Mouse (Mus musculus) liver, embryonic 12.5 days (tissue): ENCODE measurements at regions not wholly inside any gene's neighbourhood (a gene's known extent, or its start where the extent isn't known, plus 50 kb on each side); places are given as distances from the start of the nearest gene placed in this dataset.

Experiments
- ATAC-seq: fragments of 200-750 bp; cut with Nextera tagmentation; 2 replicates; pipeline ENCODE4 v1.8.0; 2017; ENCODE audit warnings: moderate number of reproducible peaks, mild to moderate bottlenecking, moderate library complexity
- H3K27ac ChIP-seq: fragments of 300-500 bp; sonication (generic); 2 replicates; pipeline ENCODE4 v1.5.1; 2016; ENCODE audit warnings: mild to moderate bottlenecking
- H3K27me3 ChIP-seq: fragments of 300-500 bp; sonication (generic); replicated peaks from 2 replicates; pipeline ENCODE4 v1.6.1; 2016; ENCODE audit warnings: mild to moderate bottlenecking, moderate library complexity
- H3K36me3 ChIP-seq: fragments of 300-500 bp; sonication (generic); 2 replicates; pipeline ENCODE4 v1.6.1; 2016; ENCODE audit warnings: mild to moderate bottlenecking, moderate library complexity
- H3K4me1 ChIP-seq: fragments of 300-500 bp; sonication (generic); 2 replicates; pipeline ENCODE4 v1.6.1; 2016
- H3K4me2 ChIP-seq: fragments of 300-500 bp; sonication (generic); 2 replicates; pipeline ENCODE4 v1.6.1; 2016; ENCODE audit warnings: mild to moderate bottlenecking, moderate library complexity
- H3K4me3 ChIP-seq: fragments of 300-500 bp; sonication (generic); 2 replicates; pipeline ENCODE4 v1.5.1; 2016; ENCODE audit warnings: mild to moderate bottlenecking, moderate library complexity
- H3K9ac ChIP-seq: fragments of 300-500 bp; sonication (generic); 2 replicates; pipeline ENCODE4 v1.6.1; 2016; ENCODE audit warnings: mild to moderate bottlenecking, moderate library complexity
- H3K9me3 ChIP-seq: fragments of 300-500 bp; sonication (generic); replicated peaks from 2 replicates; pipeline ENCODE4 v1.6.1; 2016; ENCODE audit warnings: mild to moderate bottlenecking, moderate library complexity
- WGBS: fragments of 180-500 bp; shearing (Covaris S2); methylation state at CpG from one replicate; pipeline ENCODE4 v1.1.7; 2016; ENCODE audit not compliant: insufficient replicate concordance; 5-methylcytosine and 5-hydroxymethylcytosine counted together

DNA sequence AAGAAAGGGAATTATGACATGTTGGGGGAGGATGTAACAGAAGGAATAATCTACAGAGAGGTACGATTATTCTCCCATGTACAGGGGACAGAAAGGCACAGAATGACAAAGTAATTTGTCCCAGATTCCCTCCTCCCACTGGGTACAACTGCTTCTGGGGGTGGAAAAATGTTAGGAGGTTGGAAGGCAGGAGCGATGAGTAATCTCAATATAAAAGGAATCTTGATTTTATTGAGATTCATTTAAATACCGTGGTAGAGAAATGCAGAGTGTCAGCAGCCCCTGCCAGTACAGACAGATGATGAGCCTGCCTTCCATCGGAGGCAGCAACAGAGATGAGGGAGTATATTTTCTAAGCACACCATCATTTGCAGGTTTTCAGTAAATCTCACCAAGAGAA lies 107.1 kb upstream of the Dpt start:
- no peak overlapping the region for H3K27ac ChIP-seq
- WGBS, result 64% methylated on average over 4 of the region's 4 CpGs
- no peaks in the 10 kb centered on the region for H3K36me3 ChIP-seq
- no peaks in the 10 kb centered on the region for H3K27me3 ChIP-seq
- H3K4me2 ChIP-seq, result no peak overlapping the region
- ATAC-seq, result no peak
- H3K4me1 ChIP-seq, result no peaks in the 10 kb centered on the region
- H3K4me3 ChIP-seq, result no peak overlapping the region
- no peak overlapping the region for H3K9ac ChIP-seq
- H3K9me3 ChIP-seq, result no peaks in the 10 kb centered on the region

DNA sequence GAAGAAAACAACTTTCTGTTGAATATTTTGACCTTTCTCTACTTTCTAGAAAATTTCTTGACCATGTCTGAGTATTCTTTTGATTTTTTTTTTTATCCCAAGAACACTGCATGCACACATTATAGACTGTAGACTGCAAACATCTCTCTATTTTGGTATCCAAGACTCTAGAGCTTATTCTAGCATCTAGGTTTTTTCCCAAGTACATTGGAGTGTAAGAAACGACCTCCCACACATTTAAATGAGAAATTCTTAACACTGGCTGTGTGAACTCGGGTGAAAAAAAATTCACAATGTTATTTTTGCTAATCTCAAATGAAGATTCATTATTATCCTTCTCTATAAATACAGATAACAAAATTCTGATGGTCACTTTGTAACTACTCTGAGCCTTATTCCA lies 112.0 kb upstream of the Dpt start:
- no peak for ATAC-seq
- Histone ChIP-seq H3K9ac (no peak overlapping the region), H3K4me3 (no peak overlapping the region), H3K36me3 (no peaks in the 10 kb centered on the region), H3K9me3 (no peaks in the 10 kb centered on the region), H3K27ac (no peak overlapping the region), H3K27me3 (no peaks in the 10 kb centered on the region), H3K4me2 (no peak overlapping the region), H3K4me1 (no peaks in the 10 kb centered on the region)
- WGBS, result 37% methylated on average over 2 of the region's 2 CpGs

GRCm38 (mm10) chr1:164683788-164684187 lies 112.7 kb upstream of the Dpt start:
- H3K4me1 ChIP-seq, result no peaks in the 10 kb centered on the region
- 77% methylated on average over 3 of the region's 3 CpGs for WGBS
- H3K4me3 ChIP-seq, result no peak overlapping the region
- ATAC-seq, result no peak
- H3K27me3 ChIP-seq, result no peaks in the 10 kb centered on the region
- no peaks in the 10 kb centered on the region for H3K9me3 ChIP-seq
- no peak overlapping the region for H3K9ac ChIP-seq
- H3K4me2 ChIP-seq, result no peak overlapping the region
- no peaks in the 10 kb centered on the region for H3K36me3 ChIP-seq
- H3K27ac ChIP-seq, result no peak overlapping the region

GRCm38 (mm10) chr1:164682867-164683599 lies 113.4 kb upstream of the Dpt start:
- H3K4me2 ChIP-seq, result no peak overlapping the region
- WGBS, result 53% methylated on average over 5 of the region's 5 CpGs
- H3K27ac ChIP-seq, result no peak overlapping the region
- no peak overlapping the region for H3K4me3 ChIP-seq
- no peak overlapping the region for H3K9ac ChIP-seq
- no peaks in the 10 kb centered on the region for H3K36me3 ChIP-seq
- ATAC-seq, result no peak
- no peaks in the 10 kb centered on the region for H3K27me3 ChIP-seq
- no peaks in the 10 kb centered on the region for H3K4me1 ChIP-seq
- no peaks in the 10 kb centered on the region for H3K9me3 ChIP-seq

DNA sequence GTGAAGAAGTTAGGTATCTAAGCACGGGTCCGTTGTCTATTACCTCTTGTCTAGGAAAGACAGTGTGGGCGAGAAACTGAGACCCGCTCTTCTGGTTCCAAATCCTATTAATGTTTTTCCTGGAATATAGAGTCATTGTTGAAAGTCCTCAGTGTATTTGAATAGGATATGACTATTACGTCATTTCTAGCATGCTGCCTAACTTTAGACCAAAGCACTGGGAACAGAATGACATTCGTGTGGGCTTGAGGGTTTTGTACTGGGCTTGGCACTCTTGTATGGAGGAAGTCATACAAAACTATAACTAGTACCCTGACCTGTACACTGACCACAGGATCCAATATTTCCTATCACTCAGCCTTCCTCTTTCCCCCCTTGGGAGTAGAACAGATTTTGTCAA lies 114.0 kb upstream of the Dpt start:
- Histone ChIP-seq H3K9ac (no peak overlapping the region), H3K4me2 (no peak overlapping the region), H3K9me3 (no peaks in the 10 kb centered on the region), H3K4me1 (no peaks in the 10 kb centered on the region), H3K27ac (no peak overlapping the region), H3K36me3 (no peaks in the 10 kb centered on the region), H3K4me3 (no peak overlapping the region), H3K27me3 (no peaks in the 10 kb centered on the region)
- WGBS, result 74% methylated on average over 6 of the region's 6 CpGs
- no peak for ATAC-seq

DNA sequence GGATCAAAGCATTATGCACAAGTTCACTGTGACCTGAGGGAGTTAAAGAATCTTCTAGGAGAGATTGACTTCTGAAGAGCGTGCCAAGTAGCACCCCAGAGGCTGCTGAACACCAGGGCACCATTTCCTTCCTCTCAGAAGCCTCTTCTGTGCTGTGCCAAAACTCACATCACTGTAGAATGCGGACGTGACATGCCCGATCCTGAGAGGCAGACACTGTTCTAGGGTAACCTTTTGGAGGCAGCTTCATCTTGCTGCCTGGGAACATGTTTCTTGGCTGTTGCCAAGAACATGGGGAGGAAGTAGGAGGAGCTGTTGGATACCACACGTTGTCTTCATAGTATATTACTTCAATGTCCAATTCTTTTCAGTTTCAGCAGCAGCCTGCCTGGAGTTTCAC lies 114.9 kb upstream of the Dpt start:
- Histone ChIP-seq H3K4me1 (no peaks in the 10 kb centered on the region), H3K4me2 (no peak overlapping the region), H3K4me3 (no peak overlapping the region), H3K27me3 (no peaks in the 10 kb centered on the region), H3K9me3 (no peaks in the 10 kb centered on the region), H3K27ac (no peak overlapping the region), H3K9ac (no peak overlapping the region), H3K36me3 (no peaks in the 10 kb centered on the region)
- 48% methylated on average over 5 of the region's 5 CpGs for WGBS
- no peak for ATAC-seq

- no peaks in the 10 kb centered on the region for H3K36me3 ChIP-seq
- H3K27ac ChIP-seq, result no peak overlapping the region
- no peak overlapping the region for H3K9ac ChIP-seq
- no peaks in the 10 kb centered on the region for H3K4me1 ChIP-seq
- H3K4me3 ChIP-seq, result no peak overlapping the region
- H3K4me2 ChIP-seq, result no peak overlapping the region
- H3K27me3 ChIP-seq, result no peaks in the 10 kb centered on the region
- no peaks in the 10 kb centered on the region for H3K9me3 ChIP-seq
- no peak for ATAC-seq
- 50% methylated on average over 3 of the region's 3 CpGs for WGBS
Measured at GRCm38 (mm10) chr1:164678303-164678702, 118.1 kb upstream of the Dpt start.

DNA sequence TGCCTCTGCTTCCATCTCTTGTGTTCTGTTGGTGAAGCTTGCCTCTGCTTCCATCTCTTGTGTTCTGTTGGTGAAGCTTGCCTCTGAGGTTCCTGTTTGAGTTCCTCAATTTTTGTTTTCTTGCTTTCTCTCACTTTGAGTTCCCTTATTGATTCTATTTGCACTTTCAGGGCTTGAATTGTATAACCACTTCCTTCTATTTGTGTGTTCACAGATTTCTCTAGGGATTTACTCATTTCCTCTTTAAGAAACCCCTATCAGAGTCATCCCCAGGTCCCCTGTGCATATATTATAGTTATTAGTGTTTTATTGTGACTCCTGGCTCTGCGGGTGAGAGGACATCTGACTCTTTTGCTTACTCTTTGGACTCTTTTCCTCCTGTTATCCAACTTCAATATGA lies 144.2 kb upstream of the Dpt start:
- H3K27ac ChIP-seq, result no peak overlapping the region
- no peak for ATAC-seq
- no peak overlapping the region for H3K9ac ChIP-seq
- no peak overlapping the region for H3K4me2 ChIP-seq
- no peaks in the 10 kb centered on the region for H3K27me3 ChIP-seq
- no peaks in the 10 kb centered on the region for H3K36me3 ChIP-seq
- 61% methylated on average over 1 of the region's 1 CpGs for WGBS
- H3K9me3 ChIP-seq, result no peaks in the 10 kb centered on the region
- no peaks in the 10 kb centered on the region for H3K4me1 ChIP-seq
- H3K4me3 ChIP-seq, result no peak overlapping the region

GRCm38 (mm10) chr1:164637901-164638462 lies 158.5 kb upstream of the Dpt start:
- no peak for ATAC-seq
- H3K4me2 ChIP-seq, result no peak overlapping the region
- no peaks in the 10 kb centered on the region for H3K9me3 ChIP-seq
- H3K4me1 ChIP-seq, result no peaks in the 10 kb centered on the region
- no peak overlapping the region for H3K4me3 ChIP-seq
- H3K9ac ChIP-seq, result no peak overlapping the region
- H3K36me3 ChIP-seq, result no peaks in the 10 kb centered on the region
- no peak overlapping the region for H3K27ac ChIP-seq
- 70% methylated on average over 7 of the region's 7 CpGs for WGBS
- H3K27me3 ChIP-seq, result no peaks in the 10 kb centered on the region

DNA sequence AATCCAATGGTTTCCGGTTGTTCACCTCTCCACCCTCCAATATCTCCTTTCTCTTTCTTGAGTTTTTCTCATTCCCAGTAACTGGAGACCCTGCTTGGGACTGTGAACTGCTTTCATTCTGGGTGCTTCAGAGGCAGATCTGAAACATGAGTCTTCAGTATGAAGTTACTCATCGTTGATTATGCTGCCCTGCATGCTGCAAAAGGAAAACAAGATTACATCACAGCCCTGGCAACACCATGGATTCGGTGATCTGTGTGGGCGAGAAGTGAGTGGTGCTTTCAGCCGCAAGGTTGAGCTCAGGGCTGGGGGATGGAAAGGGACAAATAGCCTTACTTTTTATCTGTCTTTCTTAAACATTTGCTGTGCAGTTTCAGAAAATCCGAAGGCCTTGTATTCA lies 164.8 kb upstream of the Dpt start:
- H3K9ac ChIP-seq, result no peak overlapping the region
- H3K27me3 ChIP-seq, result no peaks in the 10 kb centered on the region
- H3K27ac ChIP-seq, result no peak overlapping the region
- H3K9me3 ChIP-seq, result 0 out of 2 replicates have a peak, but pooled peaks cover 4% of the 10 kb centered on the region
- no peak overlapping the region for H3K4me3 ChIP-seq
- 66% methylated on average over 6 of the region's 6 CpGs for WGBS
- ATAC-seq, result no peak
- H3K36me3 ChIP-seq, result no peaks in the 10 kb centered on the region
- H3K4me2 ChIP-seq, result no peak overlapping the region
- no peaks in the 10 kb centered on the region for H3K4me1 ChIP-seq

DNA sequence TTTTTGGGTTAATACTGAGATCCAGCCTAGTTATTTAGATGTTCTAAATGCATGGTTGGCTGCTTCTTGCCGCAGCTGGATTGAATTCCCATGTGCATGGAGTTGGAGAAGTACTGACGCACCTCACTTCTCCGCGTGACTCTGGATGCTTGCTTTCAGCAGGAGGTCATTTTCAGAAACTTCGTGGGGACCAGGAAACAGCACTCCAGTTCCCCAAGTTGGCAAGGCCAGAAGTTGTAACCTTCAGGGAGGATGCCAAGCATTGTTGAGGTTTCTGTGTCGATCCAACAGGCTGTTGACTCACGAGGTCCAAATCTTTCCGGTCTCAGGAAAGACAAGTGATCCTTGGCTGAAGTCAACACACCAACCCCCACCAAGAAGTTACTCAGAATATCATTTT lies 167.6 kb upstream of the Dpt start:
- H3K27ac ChIP-seq, result no peak overlapping the region
- WGBS, result 68% methylated on average over 8 of the region's 8 CpGs
- H3K4me2 ChIP-seq, result no peak overlapping the region

GRCm38 (mm10) chr1:164622946-164623345 lies 164.8 kb upstream of the Atp1b1 start:
- Histone ChIP-seq H3K4me1 (no peaks in the 10 kb centered on the region), H3K27me3 (no peaks in the 10 kb centered on the region), H3K4me3 (no peak overlapping the region), H3K9ac (no peak overlapping the region), H3K4me2 (no peak overlapping the region), H3K27ac (no peak overlapping the region), H3K36me3 (no peaks in the 10 kb centered on the region), H3K9me3 (no peaks in the 10 kb centered on the region)
- WGBS, result 75% methylated on average over 4 of the region's 4 CpGs
- ATAC-seq, result no peak

More for the DNA sequence above, 167.6 kb upstream of the Dpt start:
- no peak overlapping the region for H3K9ac ChIP-seq
- H3K4me3 ChIP-seq, result no peak overlapping the region
- 0 out of 2 replicates have a peak, but pooled peaks cover 4% of the 10 kb centered on the region for H3K9me3 ChIP-seq
- no peak for ATAC-seq
- H3K36me3 ChIP-seq, result no peaks in the 10 kb centered on the region
- H3K27me3 ChIP-seq, result no peaks in the 10 kb centered on the region
- no peaks in the 10 kb centered on the region for H3K4me1 ChIP-seq

DNA sequence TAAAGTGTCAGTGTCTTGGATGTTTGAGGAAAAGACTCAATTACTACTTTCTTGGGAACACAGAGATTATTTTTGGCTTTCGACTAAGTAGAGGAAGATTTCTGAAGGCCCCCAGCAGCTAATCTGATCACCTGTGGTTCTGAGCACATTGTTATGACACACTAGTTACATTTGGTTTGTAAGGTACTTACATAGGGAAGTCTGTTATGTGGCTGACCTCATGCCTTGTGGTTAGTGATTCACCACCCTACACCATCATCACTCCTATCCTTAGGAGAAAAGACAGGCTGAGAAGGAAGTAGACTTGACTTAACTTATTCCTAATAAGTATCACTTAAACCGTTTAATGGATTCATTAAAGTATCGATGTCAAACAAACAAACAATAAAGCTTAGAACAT lies 164.3 kb upstream of the Atp1b1 start:
- Histone ChIP-seq H3K36me3 (no peaks in the 10 kb centered on the region), H3K27me3 (no peaks in the 10 kb centered on the region), H3K27ac (no peak overlapping the region), H3K9ac (no peak overlapping the region), H3K9me3 (no peaks in the 10 kb centered on the region), H3K4me3 (no peak overlapping the region), H3K4me1 (no peaks in the 10 kb centered on the region), H3K4me2 (no peak overlapping the region)
- WGBS, result 77% methylated on average over 3 of the region's 3 CpGs
- ATAC-seq, result no peak
